Mouse (Mus musculus) heart, postnatal 0 days (tissue): ENCODE data around the gene Plcg2.

Experiments
- CTCF ChIP-seq: IDR thresholded peaks from 2 replicates; pipeline ENCODE4 v1.5.1; 2016; ENCODE audit warnings: antibody characterized with exemption, control low read depth, low read depth
- EP300 ChIP-seq: IDR thresholded peaks from 2 replicates; pipeline ENCODE4 v1.6.1; 2016; ENCODE audit warnings: antibody characterized with exemption, low read depth

GRCm38 (mm10) chr8:117605201-117605600 lies 107.1 kb downstream of the Plcg2 start:
- TF ChIP-seq CTCF (no peak), EP300 (no peak)
